Mouse (Mus musculus) heart, postnatal 14 days (tissue): ENCODE results near the gene Procr. TPM values are rescaled to one million over a fixed set of nuclear protein-coding genes. Genes with fewer than 3 reads are reported as not detected.

ENCODE experiments used
- DNase-seq, 2 experiments: peaks; one replicate each; pipeline ENCODE4 v3.0.0; 2021 to 2022
- intact Hi-C: fragments of 180-260 bp; cut with DNase I; formaldehyde crosslinking; loops from one replicate; pipeline ENCODE4 v1.15.1; 2025
- total RNA-seq, 2 experiments: library from RNA; stranded (reverse); gene quantifications; 2 replicates each; pipeline ENCODE4 v1.2.3; 2021

Procr gene
- total RNA-seq, 2 experiments from 2014 or later = 4.8 to 6.1 TPM

DNA sequence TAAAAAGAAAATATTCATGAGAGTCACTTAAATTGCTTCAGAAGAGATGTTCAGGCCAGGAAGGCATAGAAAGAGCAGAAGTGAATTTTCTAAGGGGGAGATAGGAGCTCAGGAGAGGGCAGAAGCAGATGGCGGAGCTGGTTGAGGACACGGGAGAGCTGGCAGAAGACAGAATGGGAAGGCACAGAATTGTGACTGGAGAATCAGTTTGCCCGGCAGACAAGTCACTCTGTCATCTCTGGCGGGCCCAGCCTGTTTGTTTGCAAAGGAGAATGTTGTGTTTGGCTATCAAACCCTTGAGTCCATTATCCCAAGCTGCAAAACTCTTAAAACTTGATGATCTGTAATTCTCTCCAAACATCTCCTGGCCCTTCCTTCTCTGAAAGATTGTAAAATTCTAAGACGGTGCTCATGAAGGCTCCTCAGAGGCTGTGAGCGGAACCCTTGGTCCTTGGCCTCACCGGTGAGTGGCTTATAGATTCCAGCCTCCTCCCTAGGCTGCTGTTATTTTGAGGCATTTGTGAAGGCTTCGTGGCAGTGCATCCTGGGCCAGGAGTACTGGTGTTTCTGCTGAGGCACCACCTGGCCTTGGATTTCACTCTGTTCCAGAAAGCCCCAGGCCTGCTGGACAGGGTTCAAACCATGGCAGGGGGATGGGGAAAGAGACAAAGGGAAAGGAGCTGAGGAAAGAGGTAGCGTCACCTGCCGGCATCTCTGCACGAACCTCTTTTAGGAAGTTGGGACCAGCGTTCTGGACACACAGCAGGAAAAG lies 43.9 kb downstream of the Procr start:
- DNase-seq = no peak
- intact Hi-C loops = no loop called here

DNA sequence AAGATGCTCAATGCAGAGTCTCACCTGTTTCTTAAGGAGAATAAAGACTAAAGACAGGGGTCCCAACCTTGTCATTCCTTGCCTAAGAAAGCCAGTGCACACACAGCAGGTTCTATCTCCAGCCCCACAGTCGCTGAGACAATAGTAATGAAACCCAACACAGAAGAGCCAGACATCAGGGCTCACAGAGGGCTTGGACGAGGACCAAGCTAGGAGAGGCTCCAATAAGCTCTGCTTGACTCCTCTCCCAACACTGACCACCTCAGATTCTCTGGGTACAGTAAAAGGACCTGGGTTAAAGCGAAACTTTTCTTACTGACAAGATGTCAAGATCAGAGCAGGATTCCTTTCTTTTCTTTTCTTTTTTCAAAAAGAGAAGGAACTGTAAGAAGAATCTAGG lies 47.7 kb downstream of the Procr start:
- intact Hi-C loops = no loop called here
- no peak for DNase-seq

DNA sequence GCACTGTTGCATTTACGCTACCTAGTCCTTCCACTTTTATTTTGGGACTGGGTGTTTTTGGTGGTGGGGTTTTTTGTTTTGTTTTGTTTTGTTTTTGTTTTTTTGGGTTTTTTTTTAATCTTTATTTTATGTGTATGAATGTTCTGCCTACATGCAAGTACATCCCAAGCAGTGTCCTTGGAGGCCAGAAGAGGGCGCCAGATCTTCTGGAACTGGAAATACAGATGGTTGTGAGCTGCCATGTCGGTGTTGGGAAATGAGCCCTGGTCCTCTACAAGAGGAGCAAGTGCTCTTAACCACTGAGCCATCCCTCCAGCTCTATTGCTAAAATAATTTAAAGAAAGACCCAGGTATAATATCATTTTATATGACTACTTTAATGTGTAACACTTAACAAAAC lies 51.8 kb downstream of the Procr start:
- no peak for DNase-seq
- intact Hi-C loops = no loop called here

DNA sequence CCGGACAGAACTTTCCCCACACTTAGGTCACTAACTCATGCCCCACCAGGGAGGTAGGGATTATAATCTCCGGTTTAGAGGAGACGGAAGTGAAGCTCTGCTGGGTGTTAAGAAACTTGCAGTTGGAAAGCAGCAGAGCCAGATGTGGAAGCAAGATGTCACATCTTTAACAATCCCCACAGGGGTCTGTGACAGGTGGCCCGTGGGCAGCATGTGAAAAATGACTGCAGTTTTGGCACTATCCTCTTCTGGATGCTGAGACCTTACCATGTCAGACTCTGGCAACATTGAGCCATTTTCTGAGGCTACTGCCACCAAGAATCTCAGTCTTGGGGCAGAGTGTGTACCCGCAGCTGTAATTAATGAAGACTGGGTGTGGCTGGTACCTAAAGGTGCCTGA lies 53.1 kb downstream of the Procr start:
- no peak for DNase-seq
- intact Hi-C loops = no loop called here

Other genes starting within 250 kb of the Procr start
- gene Acss2, start 233.2 kb upstream of the Procr start, total RNA-seq = 10 to 100 TPM; 34.1 to 34.2 TPM
- gene Ggt7, start 232.9 kb upstream of the Procr start, total RNA-seq = under 1 TPM; 0.74 to 0.78 TPM
- 10 to 100 TPM; 14.5 to 15.9 TPM for gene Gss, start 158.3 kb upstream of the Procr start, total RNA-seq
- 10 to 100 TPM; 31.7 to 37.8 TPM for gene Myh7b, start 139.9 kb upstream of the Procr start, total RNA-seq
- 10 to 100 TPM; 81.3 to 82.5 TPM for gene Trpc4ap, start 58.7 kb upstream of the Procr start, total RNA-seq
- gene Edem2, start 21.6 kb upstream of the Procr start, total RNA-seq = 1 to 10 TPM; 7.8 to 9.5 TPM
- gene Gm17581, start 15.3 kb upstream of the Procr start, total RNA-seq = not detected
- under 1 TPM in 1 of 2 experiments, not detected in 1; 0.07 TPM for gene Mmp24, start 24.2 kb downstream of the Procr start, total RNA-seq
- 10 to 100 TPM; 19.1 to 19.3 TPM for gene BC029722, start 68.3 kb downstream of the Procr start, total RNA-seq
- gene Eif6, start 75.8 kb downstream of the Procr start, total RNA-seq = 10 to 100 TPM; 54.3 to 69.8 TPM
- gene Fam83c, start 83.7 kb downstream of the Procr start, total RNA-seq = not detected
- 100 to 1,000 TPM; 186 to 221 TPM for gene Uqcc1, start 179.2 kb downstream of the Procr start, total RNA-seq
- not detected for gene Gm15557, start 189.6 kb downstream of the Procr start, total RNA-seq
- not detected for gene Gdf5, start 194.2 kb downstream of the Procr start, total RNA-seq
- 1 to 10 TPM; 6.7 to 9.1 TPM for gene Cep250, start 205.3 kb downstream of the Procr start, total RNA-seq